ENCODE assay signal across 26 mouse cellular contexts in the genomic region with DNA sequence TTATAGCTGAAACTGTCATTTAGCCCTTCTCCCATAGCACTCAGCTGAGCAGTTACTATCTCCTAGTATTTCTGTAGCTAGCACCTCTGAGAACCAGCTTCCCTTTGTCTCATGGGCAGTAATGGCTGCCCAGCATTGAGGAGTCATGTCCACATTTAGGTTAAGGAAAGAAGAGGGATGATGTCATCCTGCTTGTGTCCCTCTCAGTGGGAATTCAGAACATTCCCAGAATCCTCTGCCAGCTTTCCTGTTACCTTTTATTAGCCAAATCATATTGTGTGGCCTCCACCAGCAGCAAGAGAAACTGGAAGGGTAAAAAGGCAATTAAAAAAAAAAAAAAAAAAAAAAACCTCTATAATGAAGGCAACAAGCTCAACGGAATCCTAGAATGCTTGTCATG.
"Had no signal": no experiment of that assay in that cellular context is flagged by ENCODE, and none has a peak within 500 bp of the region (broad histone marks: within the 10 kb centered on the region; RNA-seq: fewer than 3 reads in every experiment).

No protein-coding gene starts in this region.

- H3K4me3 ChIP-seq: heart, adult 2 months; heart, embryonic 13.5 days; heart, embryonic 15.5 days; hindbrain, embryonic 13.5 days; hindbrain, embryonic 15.5 days; kidney, embryonic 15.5 days; limb, embryonic 13.5 days; limb, embryonic 15.5 days; liver, embryonic 12.5 days had no signal

- DNase-seq: gastrocnemius, postnatal 14 days; gastrocnemius, postnatal 36 days; heart, adult 11 months; heart, adult 2 months; heart, postnatal 14 days; heart, postnatal 36 days; kidney, adult 11 months; kidney, adult 2 months; kidney, adult 9 months; kidney, postnatal 14 days; kidney, postnatal 36 days; layer of hippocampus, adult 9-11 months; layer of hippocampus, postnatal 36 days; left cerebral cortex, postnatal 4 days had no signal

- ATAC-seq: hindbrain, postnatal 0 days; intestine, embryonic 16.5 days; liver, embryonic 12.5 days had no signal

- H3K27ac ChIP-seq: heart, adult 2 months; heart, embryonic 13.5 days; heart, embryonic 15.5 days; hindbrain, embryonic 13.5 days; kidney, embryonic 15.5 days; kidney, postnatal 0 days; limb, embryonic 13.5 days; limb, embryonic 15.5 days; liver, embryonic 12.5 days; liver, embryonic 14.5 days had no signal
